Mouse (Mus musculus) lung, adult 18-20 months (tissue): ENCODE measurements at regions not wholly inside any gene's neighbourhood (a gene's known extent, or its start where the extent isn't known, plus 50 kb on each side); places are given as distances from the start of the nearest gene placed in this dataset.
"Not testable (repeated sequence)": the region's sequence is repeated elsewhere in the genome, so short reads cannot be mapped to it uniquely, and the experiment has no call there.

ENCODE experiments used
- DNase-seq, 2 experiments: peaks; one replicate each; pipeline ENCODE4 v3.0.0; 2022; ENCODE audit warnings: mixed read lengths in 2 of 2

- DNase-seq = no peak
These were observed 391.2 kb downstream of the Fign start for GRCm38 (mm10) chr2:63706643-63707042.

GRCm38 (mm10) chr2:63706183-63706582 is 391.7 kb downstream of the Fign start:
- DNase-seq = no peak

GRCm38 (mm10) chr2:63702333-63703096 is 395.3 kb downstream of the Fign start:
- DNase-seq = peak; percentile 4 to 12

DNA sequence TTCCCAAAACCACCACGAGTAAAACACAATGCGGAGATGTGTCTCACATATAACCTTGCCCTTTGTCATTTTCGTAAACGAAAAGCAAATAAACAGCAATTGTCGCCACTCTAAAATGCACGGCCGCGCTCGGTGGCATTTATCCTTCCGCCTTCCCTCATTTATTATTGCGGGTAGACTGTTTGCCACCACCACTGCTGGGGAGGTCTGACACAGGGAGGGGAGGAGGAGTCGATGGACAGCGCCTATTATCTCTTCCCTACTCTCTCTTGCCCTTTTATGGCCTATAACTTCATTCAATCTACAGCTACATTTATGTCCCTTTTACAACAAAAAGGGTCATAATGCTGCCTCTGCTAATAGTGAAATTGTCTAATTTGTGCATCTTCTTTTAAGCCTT is 396.0 kb downstream of the Fign start:
- DNase-seq = no peak

GRCm38 (mm10) chr2:63700255-63700654 is 397.6 kb downstream of the Fign start:
- no peak for DNase-seq

DNA sequence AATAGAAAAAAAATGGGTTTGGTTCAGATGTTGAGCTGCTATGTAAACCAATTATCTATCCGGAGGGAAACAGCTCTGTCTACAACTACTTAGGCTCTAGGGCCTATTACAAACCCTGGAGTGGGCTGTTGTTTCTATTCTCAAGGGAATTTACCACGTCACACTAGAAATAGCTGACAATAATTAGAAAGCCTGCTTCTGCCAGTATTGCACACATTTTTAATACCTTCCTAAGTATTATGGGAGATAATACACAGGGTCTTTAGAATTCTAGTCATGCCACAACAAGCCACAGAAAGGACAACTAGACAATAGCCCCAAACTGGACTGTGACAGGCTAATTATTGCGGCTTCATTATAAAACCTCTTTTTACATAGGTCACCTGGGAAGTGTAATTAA is 428.1 kb downstream of the Fign start:
- no peak for DNase-seq

- DNase-seq = no peak
These were observed 429.1 kb downstream of the Fign start for GRCm38 (mm10) chr2:63668784-63669183.

- DNase-seq = not testable (repeated sequence)
These were observed 437.9 kb downstream of the Fign start for GRCm38 (mm10) chr2:63659947-63660346.
